Comparison of ENCODE assay signal across 7 mouse cellular contexts in the genomic region with DNA sequence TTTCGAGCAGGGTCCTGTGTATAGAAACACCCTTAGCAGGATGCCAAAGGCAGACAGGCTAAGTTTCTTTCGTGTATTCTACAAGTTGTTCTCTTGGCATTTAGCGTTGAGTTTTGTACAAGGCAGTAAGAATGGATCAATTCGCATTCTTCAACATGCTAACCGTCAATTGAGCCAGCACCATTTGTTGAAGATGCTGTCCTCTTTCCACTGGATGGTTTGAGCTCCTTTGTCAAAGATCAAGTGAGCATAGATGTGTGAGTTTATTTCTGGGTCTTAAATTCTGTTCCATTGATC.
DNase-seq lines count a peak whose midpoint lies in the region; ATAC-seq and TF ChIP-seq lines count a peak whose summit lies in the region.
"Not testable (repeated sequence)": the region's sequence is repeated elsewhere in the genome, so short reads cannot be mapped to it uniquely, and the experiment has no call there.

No protein-coding gene starts in this region.

- not testable (repeated sequence) for H3K36me3 ChIP-seq in MEL (ENCODE audit: control insufficient read depth in 1 of 2, insufficient read depth in 2 of 2, low read length in 2 of 2); forebrain, embryonic 14.5 days (ENCODE audit: control insufficient read depth, insufficient read depth, low read length); hindbrain, embryonic 12.5 days; lung, embryonic 15.5 days; neural tube, embryonic 11.5 days (ENCODE audit: control insufficient read depth, insufficient read depth, low read length)

- 2% methylated on average over 5 of the region's 5 CpGs for WGBS in forebrain, embryonic 14.5 days
- WGBS in hindbrain, embryonic 12.5 days: 2% methylated on average over 5 of the region's 5 CpGs
- 0% methylated on average over 5 of the region's 5 CpGs for WGBS in lung, embryonic 15.5 days
- WGBS in neural tube, embryonic 11.5 days: 3% methylated on average over 5 of the region's 5 CpGs

- not testable (repeated sequence) for H3K9me3 ChIP-seq in MEL (replicated peaks; ENCODE audit: insufficient read depth, low read length); forebrain, embryonic 14.5 days (replicated peaks; ENCODE audit: control insufficient read depth, low read length); hindbrain, embryonic 12.5 days (replicated peaks); lung, embryonic 15.5 days; neural tube, embryonic 11.5 days (ENCODE audit: control insufficient read depth, low read length)

- not testable (repeated sequence) for H3K4me1 ChIP-seq in MEL (ENCODE audit: control insufficient read depth in 1 of 2, insufficient read depth in 2 of 2, low read length in 2 of 2); cortical plate, adult 2 months (ENCODE audit: control insufficient read depth, insufficient read depth, low read length); forebrain, embryonic 14.5 days (ENCODE audit: control insufficient read depth, insufficient read depth, low read length); hindbrain, embryonic 12.5 days; lung, embryonic 15.5 days; neural tube, embryonic 11.5 days (ENCODE audit: control insufficient read depth, insufficient read depth, low read length)

- peak overlapping the region; percentile 70 for H3K9ac ChIP-seq in MEL (ENCODE audit: control insufficient read depth, low read depth, low read length, poor library complexity, severe bottlenecking)
- H3K9ac ChIP-seq in forebrain, embryonic 14.5 days (ENCODE audit: low read length): peak overlapping the region; percentile 62
- H3K9ac ChIP-seq in hindbrain, embryonic 12.5 days: peak overlapping the region; percentile 61
- peak overlapping the region; percentile 58 for H3K9ac ChIP-seq in lung, embryonic 15.5 days
- peak overlapping the region; percentile 44 for H3K9ac ChIP-seq in neural tube, embryonic 11.5 days (ENCODE audit: low read length)

- not testable (repeated sequence) for TF ChIP-seq POLR2A in MEL (IDR thresholded peaks at IDR 0.05; ENCODE audit: control insufficient read depth in 1 of 2, insufficient read depth in 1 of 2, low read depth in 1 of 2, low read length in 2 of 2, poor library complexity in 1 of 2); cortical plate, adult 2 months (IDR thresholded peaks at IDR 0.05; ENCODE audit: extremely low read depth, insufficient read depth, low read length)

- not testable (repeated sequence) for H3K27me3 ChIP-seq in MEL (ENCODE audit: control insufficient read depth in 1 of 2, insufficient read depth in 2 of 2, low read length in 2 of 2); forebrain, embryonic 14.5 days (replicated peaks; ENCODE audit: control insufficient read depth, insufficient read depth, low read length); hindbrain, embryonic 12.5 days; lung, embryonic 15.5 days; neural tube, embryonic 11.5 days (ENCODE audit: control insufficient read depth, insufficient read depth, low read length)

- peak overlapping the region; percentile 54 for H3K4me2 ChIP-seq in forebrain, embryonic 14.5 days (ENCODE audit: low read length)
- H3K4me2 ChIP-seq in hindbrain, embryonic 12.5 days (replicated peaks): peak overlapping the region; percentile 56
- peak overlapping the region; percentile 53 for H3K4me2 ChIP-seq in lung, embryonic 15.5 days
- H3K4me2 ChIP-seq in neural tube, embryonic 11.5 days (ENCODE audit: low read depth): peak overlapping the region; percentile 47

- TF ChIP-seq RAD21 in MEL (IDR thresholded peaks at IDR 0.05; ENCODE audit: low read depth, low read length): not testable (repeated sequence)

- not testable (repeated sequence) for TF ChIP-seq CTCF in MEL (IDR thresholded peaks at IDR 0.05 in 2 of 3, conservative IDR thresholded peaks at IDR 0.05 in 1 of 3; ENCODE audit: control insufficient read depth in 1 of 3, insufficient read depth in 1 of 3, low read depth in 2 of 3, low read length in 3 of 3, poor library complexity in 1 of 3, severe bottlenecking in 1 of 3); cortical plate, adult 2 months (IDR thresholded peaks at IDR 0.05; ENCODE audit: extremely low read depth, insufficient read depth, low read length); left cerebral cortex, adult 2 months (IDR thresholded peaks at IDR 0.05)

- H3K4me3 ChIP-seq in MEL (ENCODE audit: control insufficient read depth in 1 of 2, insufficient read depth in 1 of 2, low read depth in 2 of 2, low read length in 2 of 2): peak overlapping the region; percentile 66 to 74
- H3K4me3 ChIP-seq in cortical plate, adult 2 months (ENCODE audit: insufficient read depth, low read length): peak overlapping the region; percentile 78
- peak overlapping the region; percentile 48 for H3K4me3 ChIP-seq in forebrain, embryonic 14.5 days (ENCODE audit: low read depth, low read length)
- peak overlapping the region; percentile 53 for H3K4me3 ChIP-seq in hindbrain, embryonic 12.5 days
- H3K4me3 ChIP-seq in left cerebral cortex, adult 2 months: peak overlapping the region; percentile 58
- H3K4me3 ChIP-seq in lung, embryonic 15.5 days: peak overlapping the region; percentile 51
- peak overlapping the region; percentile 51 for H3K4me3 ChIP-seq in neural tube, embryonic 11.5 days (ENCODE audit: low read depth, low read length)

- intact Hi-C loops in left cerebral cortex, adult 2 months (cut with DNase I): not testable (repeated sequence)

- 0 out of 2 replicates have a peak, but pooled peaks have one; percentile 2 for ATAC-seq in forebrain, embryonic 14.5 days
- peak; percentile 4; the same call in 1 of the 2 replicates for ATAC-seq in hindbrain, embryonic 12.5 days (ENCODE audit: low FRiP score)
- ATAC-seq in lung, embryonic 15.5 days (ENCODE audit: borderline replicate concordance, extremely low read depth, low FRiP score, low TSS enrichment); neural tube, embryonic 11.5 days (ENCODE audit: insufficient read depth, low FRiP score, low TSS enrichment): not testable (repeated sequence)

- DNase-seq in MEL (ENCODE audit: low read depth, low spot score): peak; percentile 71
- peak; percentile 16 for DNase-seq in forebrain, embryonic 14.5 days (ENCODE audit: low spot score)
- DNase-seq in left cerebral cortex, adult 2 months (ENCODE audit: extremely low spot score in 1 of 2, low spot score in 2 of 2); neural tube, embryonic 11.5 days (ENCODE audit: low spot score): not testable (repeated sequence)

- TF ChIP-seq EP300 in MEL (IDR thresholded peaks at IDR 0.05; ENCODE audit: low read depth in 1 of 2, low read length in 2 of 2): not testable (repeated sequence)

- H3K27ac ChIP-seq in MEL (ENCODE audit: control insufficient read depth, low read depth, low read length): peak overlapping the region; percentile 62
- not testable (repeated sequence) for H3K27ac ChIP-seq in cortical plate, adult 2 months (ENCODE audit: insufficient read depth, low read length); forebrain, embryonic 14.5 days (ENCODE audit: low read depth, low read length); neural tube, embryonic 11.5 days (ENCODE audit: low read depth, low read length)
- 0 out of 2 replicates have a peak overlapping the region, but pooled peaks have one; percentile 12 for H3K27ac ChIP-seq in hindbrain, embryonic 12.5 days
- H3K27ac ChIP-seq in left cerebral cortex, adult 2 months: peak overlapping the region; percentile 63; the same call in 1 of the 2 replicates
- H3K27ac ChIP-seq in lung, embryonic 15.5 days: 0 out of 2 replicates have a peak overlapping the region, but pooled peaks have one; percentile 53

- H3K79me2 ChIP-seq in MEL (ENCODE audit: control insufficient read depth, insufficient read depth, low read length, poor library complexity): peaks cover 14% of the 10 kb centered on the region

TF ChIP-seq in MEL, 35 proteins besides CTCF, POLR2A, EP300 and RAD21:
- TF ChIP-seq POLR2AphosphoS2 (IDR thresholded peaks at IDR 0.05; ENCODE audit: low read length) (0 out of 2 replicates have a peak, but pooled peaks have one; percentile 12), MXI1 (IDR thresholded peaks at IDR 0.05; ENCODE audit: low read depth, low read length) (peak; percentile 36; the same call in 1 of the 2 replicates), SIN3A (IDR thresholded peaks at IDR 0.05; ENCODE audit: low read length) (peak; percentile 19; the same call in 1 of the 2 replicates), MAX (IDR thresholded peaks at IDR 0.05; ENCODE audit: low read length) (0 out of 2 replicates have a peak, but pooled peaks have one; percentile 26)
